15 mouse cellular contexts compared by ENCODE assay signal in genomic region chr19:47360017-47360416, GRCm38 (mm10).
DNase-seq lines count a peak whose midpoint lies in the region; ATAC-seq and TF ChIP-seq lines count a peak whose summit lies in the region.
"Had no signal": no experiment of that assay in that cellular context is flagged by ENCODE, and none has a peak within 500 bp of the region (broad histone marks: within the 10 kb centered on the region; RNA-seq: fewer than 3 reads in every experiment).

No protein-coding gene starts in this region.

- DNase-seq in intestine, embryonic 14.5 days (ENCODE audit: low spot score) = no peak
- DNase-seq in limb, embryonic 11.5 days (ENCODE audit: low spot score) = no peak
- no peak for DNase-seq in left cerebral cortex, postnatal 36 days (ENCODE audit: low spot score in 2 of 2)
- DNase-seq: adrenal gland, adult 8-10 months; cerebellum, postnatal 10 days; kidney, postnatal 36 days; lung, adult 18-20 months; thymus, postnatal 36 days had no signal

- no peak for TF ChIP-seq CTCF in intestine, postnatal 0 days (IDR thresholded peaks at IDR 0.05; ENCODE audit: low read depth)

- WGBS in intestine, embryonic 14.5 days = 91% methylated on average over 16 of the region's 16 CpGs
- WGBS in intestine, postnatal 0 days = 89% methylated on average over 16 of the region's 16 CpGs
- WGBS in neural tube, embryonic 13.5 days = 90% methylated on average over 16 of the region's 16 CpGs
- WGBS in neural tube, embryonic 15.5 days = 95% methylated on average over 16 of the region's 16 CpGs
- 92% methylated on average over 16 of the region's 16 CpGs for WGBS in limb, embryonic 11.5 days

- intact Hi-C loops in left cerebral cortex, postnatal 36 days (cut with DNase I) = no loop called here

- peaks cover 7% of the 10 kb centered on the region; the same call in 1 of the 2 replicates for H3K4me1 ChIP-seq in intestine, embryonic 14.5 days (replicated peaks; ENCODE audit: control insufficient read depth, insufficient read depth, low read length)
- H3K4me1 ChIP-seq in intestine, postnatal 0 days (replicated peaks; ENCODE audit: control insufficient read depth, insufficient read depth, low read length) = no peaks in the 10 kb centered on the region
- H3K4me1 ChIP-seq in neural tube, embryonic 13.5 days (replicated peaks) = peaks cover 19% of the 10 kb centered on the region
- H3K4me1 ChIP-seq in neural tube, embryonic 15.5 days = peaks cover 6% of the 10 kb centered on the region
- H3K4me1 ChIP-seq in limb, embryonic 11.5 days (ENCODE audit: control insufficient read depth, insufficient read depth, low read length) = peaks cover 5% of the 10 kb centered on the region

- H3K27ac ChIP-seq in intestine, embryonic 14.5 days (ENCODE audit: low read depth) = no peak overlapping the region; the same call in 1 of the 2 replicates
- H3K27ac ChIP-seq in intestine, postnatal 0 days (ENCODE audit: low read depth, low read length) = no peak overlapping the region
- peak overlapping the region; percentile 14; the same call in 1 of the 2 replicates for H3K27ac ChIP-seq in neural tube, embryonic 13.5 days (replicated peaks)
- H3K27ac ChIP-seq in neural tube, embryonic 15.5 days (replicated peaks) = no peak overlapping the region
- no peak overlapping the region for H3K27ac ChIP-seq in limb, embryonic 11.5 days (replicated peaks; ENCODE audit: low read depth, low read length)
- H3K27ac ChIP-seq: hindbrain, embryonic 13.5 days had no signal

- H3K36me3 ChIP-seq in intestine, embryonic 14.5 days (ENCODE audit: control insufficient read depth, insufficient read depth, low read length) = peaks cover 15% of the 10 kb centered on the region; the same call in 1 of the 2 replicates
- peaks cover 17% of the 10 kb centered on the region for H3K36me3 ChIP-seq in intestine, postnatal 0 days (ENCODE audit: control insufficient read depth, insufficient read depth)
- no peaks in the 10 kb centered on the region for H3K36me3 ChIP-seq in neural tube, embryonic 13.5 days
- H3K36me3 ChIP-seq in neural tube, embryonic 15.5 days = no peaks in the 10 kb centered on the region
- no peaks in the 10 kb centered on the region for H3K36me3 ChIP-seq in limb, embryonic 11.5 days (ENCODE audit: control insufficient read depth, insufficient read depth, low read length)
- H3K36me3 ChIP-seq: hindbrain, embryonic 13.5 days had no signal

- H3K9ac ChIP-seq in intestine, embryonic 14.5 days (ENCODE audit: low read length) = no peak overlapping the region
- H3K9ac ChIP-seq in intestine, postnatal 0 days (ENCODE audit: low read depth, low read length) = no peak overlapping the region
- H3K9ac ChIP-seq in neural tube, embryonic 13.5 days = no peak overlapping the region
- no peak overlapping the region for H3K9ac ChIP-seq in neural tube, embryonic 15.5 days (replicated peaks)
- no peak overlapping the region for H3K9ac ChIP-seq in limb, embryonic 11.5 days (ENCODE audit: low read length)
- H3K9ac ChIP-seq: hindbrain, embryonic 13.5 days had no signal

- ATAC-seq in intestine, embryonic 14.5 days (replicated peaks; ENCODE audit: low FRiP score, low TSS enrichment, low read depth) = no peak
- ATAC-seq in intestine, postnatal 0 days = no peak
- no peak for ATAC-seq in neural tube, embryonic 13.5 days (ENCODE audit: low read depth)
- no peak for ATAC-seq in neural tube, embryonic 15.5 days (ENCODE audit: low FRiP score)
- no peak for ATAC-seq in limb, embryonic 11.5 days (ENCODE audit: insufficient number of reproducible peaks, low FRiP score, low TSS enrichment, low read depth)
- no peak for ATAC-seq in inflammation-experienced regulatory T-cells, adult 6 months

- no peak overlapping the region for H3K4me3 ChIP-seq in intestine, embryonic 14.5 days (ENCODE audit: low read depth, low read length)
- H3K4me3 ChIP-seq in intestine, postnatal 0 days (ENCODE audit: low read depth, low read length) = no peak overlapping the region
- H3K4me3 ChIP-seq in neural tube, embryonic 13.5 days = no peak overlapping the region
- no peak overlapping the region for H3K4me3 ChIP-seq in neural tube, embryonic 15.5 days (replicated peaks)
- H3K4me3 ChIP-seq in limb, embryonic 11.5 days (ENCODE audit: low read depth, low read length) = no peak overlapping the region
- H3K4me3 ChIP-seq: hindbrain, embryonic 13.5 days had no signal

- no peaks in the 10 kb centered on the region for H3K27me3 ChIP-seq in intestine, embryonic 14.5 days (replicated peaks; ENCODE audit: control insufficient read depth, insufficient read depth, low read length)
- H3K27me3 ChIP-seq in intestine, postnatal 0 days (replicated peaks; ENCODE audit: control insufficient read depth, insufficient read depth, low read length) = no peaks in the 10 kb centered on the region
- no peaks in the 10 kb centered on the region for H3K27me3 ChIP-seq in neural tube, embryonic 13.5 days
- no peaks in the 10 kb centered on the region for H3K27me3 ChIP-seq in neural tube, embryonic 15.5 days (replicated peaks)
- no peaks in the 10 kb centered on the region for H3K27me3 ChIP-seq in limb, embryonic 11.5 days (ENCODE audit: control insufficient read depth, insufficient read depth, low read length)
- H3K27me3 ChIP-seq: CH12.LX; hindbrain, embryonic 13.5 days had no signal

- peak overlapping the region; percentile 40; the same call in 1 of the 2 replicates for H3K4me2 ChIP-seq in intestine, embryonic 14.5 days (ENCODE audit: low read length)
- H3K4me2 ChIP-seq in intestine, postnatal 0 days (replicated peaks; ENCODE audit: low read depth) = no peak overlapping the region
- H3K4me2 ChIP-seq in neural tube, embryonic 13.5 days = no peak overlapping the region
- no peak overlapping the region for H3K4me2 ChIP-seq in neural tube, embryonic 15.5 days
- peak overlapping the region; percentile 24; the same call in 1 of the 2 replicates for H3K4me2 ChIP-seq in limb, embryonic 11.5 days (ENCODE audit: low read depth, severe bottlenecking)
- H3K4me2 ChIP-seq: hindbrain, embryonic 13.5 days had no signal

- H3K9me3 ChIP-seq in intestine, embryonic 14.5 days (ENCODE audit: control insufficient read depth, low read length) = no peaks in the 10 kb centered on the region
- H3K9me3 ChIP-seq in intestine, postnatal 0 days (ENCODE audit: control insufficient read depth) = no peaks in the 10 kb centered on the region
- H3K9me3 ChIP-seq in neural tube, embryonic 13.5 days = no peaks in the 10 kb centered on the region
- H3K9me3 ChIP-seq in neural tube, embryonic 15.5 days (replicated peaks) = no peaks in the 10 kb centered on the region
- no peaks in the 10 kb centered on the region for H3K9me3 ChIP-seq in limb, embryonic 11.5 days (ENCODE audit: control insufficient read depth, low read length)
- H3K9me3 ChIP-seq: hindbrain, embryonic 13.5 days; megakaryocyte, embryonic 14.5 days had no signal

Comparison
In these comparisons a context has a peak if more than half of its experiments do, and no peak if none do; other contexts are left out.
1. H3K4me2 ChIP-seq: peak in intestine, embryonic 14.5 days (single experiment) and limb, embryonic 11.5 days (single experiment); none in intestine, postnatal 0 days (single experiment), neural tube, embryonic 13.5 days (single experiment) and neural tube, embryonic 15.5 days (single experiment).